Mouse (Mus musculus) lung, postnatal 0 days (tissue): ENCODE data around the gene Gm10309. TPM values are rescaled to one million over a fixed set of nuclear protein-coding genes. Genes with fewer than 3 reads are reported as not detected.

ENCODE experiments used
- ATAC-seq: fragments of 200-750 bp; cut with Nextera tagmentation; 2 replicates; pipeline ENCODE4 v1.8.0; 2017; ENCODE audit warnings: moderate library complexity
- DNase-seq: peaks from one replicate; pipeline ENCODE4 v3.0.0-alpha.2; 2016; ENCODE audit warnings: low spot score
- H3K27ac ChIP-seq: fragments of 300-500 bp; sonication (generic); 2 replicates; pipeline ENCODE4 v1.5.1; 2014; ENCODE audit warnings: antibody characterized with exemption, mild to moderate bottlenecking, low read length, mixed read lengths
- H3K27me3 ChIP-seq: fragments of 300-500 bp; sonication (generic); replicated peaks from 2 replicates; pipeline ENCODE4 v1.6.1; 2014; ENCODE audit warnings: low read length, mixed read lengths; ENCODE audit not compliant: insufficient read depth
- H3K36me3 ChIP-seq: fragments of 300-500 bp; sonication (generic); 2 replicates; pipeline ENCODE4 v1.6.1; 2014; ENCODE audit warnings: low read length, mixed read lengths; ENCODE audit not compliant: insufficient read depth
- H3K4me1 ChIP-seq: fragments of 300-500 bp; sonication (generic); 2 replicates; pipeline ENCODE4 v1.6.1; 2014; ENCODE audit warnings: antibody characterized with exemption, low read depth, low read length, mixed read lengths; ENCODE audit not compliant: insufficient read depth
- H3K4me2 ChIP-seq: fragments of 300-500 bp; sonication (generic); replicated peaks from 2 replicates; pipeline ENCODE4 v1.6.1; 2014; ENCODE audit warnings: low read depth, mild to moderate bottlenecking, low read length, moderate library complexity, mixed read lengths
- H3K4me3 ChIP-seq: fragments of 300-500 bp; sonication (generic); 2 replicates; pipeline ENCODE4 v1.5.1; 2014; ENCODE audit warnings: low read depth, low read length
- H3K9ac ChIP-seq: fragments of 300-500 bp; sonication (generic); replicated peaks from 2 replicates; pipeline ENCODE4 v1.6.1; 2014; ENCODE audit warnings: low read depth, mild to moderate bottlenecking
- H3K9me3 ChIP-seq: fragments of 300-500 bp; sonication (generic); 2 replicates; pipeline ENCODE4 v1.6.1; 2016; ENCODE audit warnings: low read length, mixed read lengths
- CTCF ChIP-seq: IDR thresholded peaks from 2 replicates; pipeline ENCODE4 v1.5.1; 2016; ENCODE audit warnings: antibody characterized with exemption, mild to moderate bottlenecking
- EP300 ChIP-seq: IDR thresholded peaks from 2 replicates; pipeline ENCODE4 v1.6.1; 2016; ENCODE audit warnings: antibody characterized with exemption, mild to moderate bottlenecking, control low read depth
- WGBS: fragments of 180-500 bp; shearing (Covaris S2); extraction: QIAGEN DNeasy Blood & Tissue Kit; methylation state at CpG from one replicate; pipeline ENCODE4 v1.1.7; 2014; 5-methylcytosine and 5-hydroxymethylcytosine counted together
- polyA plus RNA-seq: library from polyadenylated mRNA; unstranded; fragments of >200 nt; fragmentation: Nextera tagmentation; extraction: Ambion mirVana; gene quantifications from 2 replicates; pipeline ENCODE4 v1.2.1, GENCODE M21; 2015

Gm10309 gene
- polyA plus RNA-seq, 1 experiment from 2014 or later, result 0.54 TPM

DNA sequence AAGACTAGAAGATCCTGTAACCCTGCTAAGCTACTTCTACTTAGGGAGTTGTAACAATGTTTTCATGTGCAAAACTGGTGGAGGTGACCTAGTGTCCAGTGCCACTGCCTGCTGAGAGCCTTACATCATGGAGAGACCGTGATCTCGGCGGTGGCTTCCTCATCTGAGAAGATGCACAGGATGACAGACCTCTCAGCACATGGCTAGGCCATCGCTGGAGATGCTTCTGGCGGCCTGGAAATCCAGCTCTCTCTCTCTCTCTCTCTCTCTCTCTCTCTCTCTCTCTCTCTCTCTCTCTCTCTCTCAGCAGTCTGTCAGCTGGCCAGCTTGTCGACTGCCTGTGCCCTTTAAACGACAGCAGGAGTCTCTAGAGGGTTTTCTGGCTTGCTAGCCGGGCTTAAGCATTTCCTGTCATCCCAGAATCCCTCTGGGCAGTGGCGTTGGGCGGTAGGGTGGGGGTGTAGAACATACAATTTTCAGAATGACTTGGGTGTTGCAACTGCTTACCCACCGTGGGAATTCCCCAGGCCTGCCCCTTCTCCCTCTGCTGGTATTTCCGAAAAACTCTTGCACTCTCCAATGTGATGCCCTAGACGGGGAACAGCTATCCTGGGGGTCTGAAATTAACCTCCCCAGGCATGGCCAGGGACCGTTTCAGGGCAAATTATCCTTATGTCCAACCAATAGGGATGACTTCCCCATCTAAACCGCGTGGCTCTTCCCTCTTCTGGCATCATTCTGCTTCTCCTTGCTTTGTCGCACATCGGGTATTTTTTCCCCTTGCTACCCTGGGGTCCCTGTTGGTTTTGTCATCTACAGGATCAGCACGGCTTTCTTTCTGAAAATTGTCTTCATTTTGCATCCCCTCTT lies 2.5 kb upstream of the Gm10309 start:
- 53% methylated on average over 19 of the region's 19 CpGs for WGBS
- H3K4me3 ChIP-seq, result no peak overlapping the region
- DNase-seq, result peak; percentile 73
- H3K27me3 ChIP-seq, result no peaks in the 10 kb centered on the region
- peak; percentile 74 for ATAC-seq
- no peaks in the 10 kb centered on the region for H3K9me3 ChIP-seq
- H3K4me1 ChIP-seq, result no peaks in the 10 kb centered on the region
- TF ChIP-seq CTCF (peak; percentile 24; the same call in 1 of the 2 replicates), EP300 (peak; percentile 30; the same call in 1 of the 2 replicates)
- H3K27ac ChIP-seq, result peak overlapping the region; percentile 83
- H3K36me3 ChIP-seq, result no peaks in the 10 kb centered on the region
- H3K9ac ChIP-seq, result no peak overlapping the region
- no peak overlapping the region for H3K4me2 ChIP-seq

DNA sequence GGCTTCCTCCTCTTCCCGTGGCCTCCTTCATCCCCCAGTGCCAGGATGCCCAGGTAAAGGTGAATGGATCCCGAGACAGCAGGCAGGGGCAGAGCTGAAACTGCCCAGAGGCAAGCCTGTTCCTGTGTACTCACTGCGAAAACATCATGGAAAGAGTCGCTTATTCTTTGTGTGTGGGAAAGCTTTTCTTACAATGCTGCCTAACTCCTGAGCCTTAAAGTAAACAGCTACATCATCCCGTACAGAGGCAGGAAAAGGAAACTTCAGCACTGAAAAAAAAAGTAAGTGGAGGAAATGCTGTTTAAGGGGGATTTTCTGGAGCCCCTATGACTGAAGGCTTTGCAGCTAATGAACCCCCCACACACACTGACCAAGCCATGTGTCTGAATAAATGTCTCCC lies 1.8 kb upstream of the Gm10309 start:
- peak; percentile 40 for ATAC-seq
- H3K27ac ChIP-seq, result peak overlapping the region; percentile 83
- no peaks in the 10 kb centered on the region for H3K36me3 ChIP-seq
- H3K4me3 ChIP-seq, result no peak overlapping the region
- H3K9me3 ChIP-seq, result no peaks in the 10 kb centered on the region
- H3K4me1 ChIP-seq, result no peaks in the 10 kb centered on the region
- DNase-seq, result peak; percentile 45
- H3K27me3 ChIP-seq, result no peaks in the 10 kb centered on the region
- H3K9ac ChIP-seq, result no peak overlapping the region
- no peak for TF ChIP-seq CTCF
- peak; percentile 65 for TF ChIP-seq EP300
- WGBS, result 25% methylated on average over 5 of the region's 5 CpGs
- 0 out of 2 replicates have a peak overlapping the region, but pooled peaks have one; percentile 17 for H3K4me2 ChIP-seq

DNA sequence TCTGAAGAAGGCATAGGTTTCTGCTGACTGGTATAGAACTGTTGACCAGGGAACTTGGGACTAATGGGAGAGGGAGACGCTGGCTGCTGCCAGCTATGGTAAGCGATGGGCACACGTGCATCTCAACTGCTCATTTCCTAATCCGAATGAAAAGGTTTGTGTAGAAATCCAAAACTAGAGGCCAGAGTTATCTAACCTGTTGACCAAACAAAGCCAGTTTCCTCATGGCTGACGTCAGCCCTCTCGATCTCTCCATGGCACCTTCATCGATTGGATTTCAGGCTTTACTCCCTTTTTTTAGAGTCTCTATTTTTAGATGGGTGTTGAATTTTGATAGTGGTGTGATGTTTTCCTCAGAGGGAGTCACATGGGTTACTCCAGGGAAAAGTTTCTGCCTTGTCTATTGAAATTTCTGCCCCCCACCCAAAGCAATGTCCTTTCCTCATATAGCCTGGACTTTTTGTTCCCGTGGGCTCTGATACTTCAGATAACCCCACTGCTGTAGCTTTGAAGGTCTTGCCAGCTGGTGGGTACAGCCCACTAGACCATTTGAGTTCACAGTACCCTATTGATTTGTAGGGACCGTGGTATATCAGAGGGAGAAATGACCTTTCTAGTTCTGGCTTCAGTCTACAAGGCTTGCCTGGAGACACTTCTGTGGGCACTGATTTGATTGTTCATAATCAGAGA lies 1.7 kb downstream of the Gm10309 start:
- ATAC-seq, result no peak

DNA sequence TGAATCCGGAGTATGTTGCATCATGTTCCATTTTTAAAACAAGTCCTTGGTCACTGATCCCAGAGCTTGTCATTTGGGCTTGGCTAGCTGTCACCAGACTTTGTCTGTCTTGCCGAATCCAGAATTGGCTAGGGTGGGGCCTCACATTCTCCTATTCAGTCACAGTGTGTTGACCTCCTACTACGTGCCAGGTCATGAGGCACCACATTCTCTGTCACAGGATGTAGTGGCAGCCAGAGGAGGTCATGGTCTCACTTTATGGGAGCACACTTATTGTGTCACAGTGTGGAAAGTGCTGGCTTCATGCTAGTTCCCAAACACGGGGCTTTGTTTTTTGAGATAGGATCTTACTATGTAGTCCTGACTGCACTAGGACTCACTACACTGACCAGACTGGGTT lies 3.6 kb downstream of the Gm10309 start:
- DNase-seq (no peak), ATAC-seq (no peak)
- Histone ChIP-seq H3K9me3 (no peaks in the 10 kb centered on the region), H3K4me2 (no peak overlapping the region), H3K4me1 (0 out of 2 replicates have a peak, but pooled peaks cover 7% of the 10 kb centered on the region), H3K36me3 (no peaks in the 10 kb centered on the region), H3K27ac (no peak overlapping the region), H3K9ac (no peak overlapping the region), H3K27me3 (no peaks in the 10 kb centered on the region), H3K4me3 (no peak overlapping the region)
- 72% methylated on average over 4 of the region's 4 CpGs for WGBS
- TF ChIP-seq CTCF (no peak), EP300 (no peak)

More for the DNA sequence above, 1.7 kb downstream of the Gm10309 start:
- H3K27ac ChIP-seq, result no peak overlapping the region
- no peak for DNase-seq
- 90% methylated on average over 9 of the region's 9 CpGs for WGBS
- no peak overlapping the region for H3K4me2 ChIP-seq
- no peaks in the 10 kb centered on the region for H3K27me3 ChIP-seq
- TF ChIP-seq CTCF (no peak), EP300 (0 out of 2 replicates have a peak, but pooled peaks have one; percentile 25)
- H3K4me3 ChIP-seq, result no peak overlapping the region
- H3K4me1 ChIP-seq, result 0 out of 2 replicates have a peak, but pooled peaks cover 7% of the 10 kb centered on the region
- H3K36me3 ChIP-seq, result no peaks in the 10 kb centered on the region
- H3K9ac ChIP-seq, result no peak overlapping the region
- H3K9me3 ChIP-seq, result no peaks in the 10 kb centered on the region

DNA sequence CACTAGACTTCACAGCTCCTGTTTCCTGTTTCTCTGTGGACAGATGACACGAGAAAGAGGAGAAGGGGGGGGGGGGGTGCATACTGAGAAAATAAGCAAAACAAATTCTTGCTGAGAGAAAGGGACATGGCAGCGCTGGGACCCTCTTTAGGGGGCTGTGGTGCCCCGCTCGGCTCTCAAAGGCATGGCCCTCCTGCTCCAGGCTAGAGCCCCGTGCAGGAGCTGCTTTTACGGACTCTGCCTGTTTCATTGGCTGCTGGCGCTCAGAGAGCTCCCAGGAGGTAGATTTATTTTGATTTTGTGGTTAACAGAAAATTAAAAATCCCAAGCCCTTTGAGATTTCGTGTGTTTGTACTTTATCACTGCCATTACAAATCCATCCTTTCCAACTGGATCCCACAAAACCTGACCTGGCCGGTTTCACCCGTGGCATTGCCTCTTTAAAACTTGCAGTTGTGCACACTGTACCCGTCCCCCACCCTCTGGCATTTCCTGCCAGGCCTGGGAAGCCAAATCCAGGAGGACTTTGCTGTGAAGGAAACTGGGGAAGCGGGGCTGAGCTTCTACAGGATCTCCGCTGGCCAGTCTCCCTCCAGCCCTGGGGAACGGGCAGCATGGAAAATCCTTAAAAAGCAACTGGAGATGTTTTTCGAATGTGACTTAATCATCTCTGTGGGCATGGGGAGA lies 5.5 kb downstream of the Gm10309 start:
- no peak overlapping the region for H3K4me3 ChIP-seq
- peak overlapping the region; percentile 75 for H3K27ac ChIP-seq
- no peaks in the 10 kb centered on the region for H3K27me3 ChIP-seq
- ATAC-seq (peak; percentile 76), DNase-seq (peak; percentile 59)
- peak; percentile 72 for TF ChIP-seq EP300
- no peak for TF ChIP-seq CTCF
- WGBS, result 30% methylated on average over 15 of the region's 15 CpGs
- H3K4me1 ChIP-seq, result 0 out of 2 replicates have a peak, but pooled peaks cover 7% of the 10 kb centered on the region
- no peaks in the 10 kb centered on the region for H3K9me3 ChIP-seq
- no peak overlapping the region for H3K4me2 ChIP-seq
- no peak overlapping the region for H3K9ac ChIP-seq
- H3K36me3 ChIP-seq, result no peaks in the 10 kb centered on the region

DNA sequence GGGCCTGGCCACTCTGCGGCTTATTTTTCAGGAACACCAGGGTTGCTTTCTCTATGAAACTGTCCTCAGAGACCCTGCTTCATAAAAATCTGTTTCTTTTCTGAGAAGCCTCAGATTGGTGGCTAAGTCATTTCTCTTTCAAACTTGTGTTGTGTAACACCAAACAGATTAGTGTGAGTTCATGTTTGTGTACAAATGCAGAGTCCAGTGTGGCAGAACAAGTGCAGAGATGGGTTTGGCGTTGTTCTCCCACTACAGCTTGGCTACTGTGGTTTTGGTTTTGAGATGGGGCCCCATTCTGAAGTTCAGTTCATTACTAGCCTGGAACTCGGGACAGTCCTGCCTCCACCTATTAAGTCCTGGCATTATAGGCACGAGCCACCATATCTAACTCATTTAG lies 7.7 kb downstream of the Gm10309 start:
- H3K27ac ChIP-seq, result no peak overlapping the region
- no peak overlapping the region for H3K4me2 ChIP-seq
- no peak overlapping the region for H3K9ac ChIP-seq
- DNase-seq (no peak), ATAC-seq (no peak)
- TF ChIP-seq CTCF (no peak), EP300 (no peak)
- WGBS, result 87% methylated on average over 4 of the region's 4 CpGs
- no peaks in the 10 kb centered on the region for H3K9me3 ChIP-seq
- H3K4me1 ChIP-seq, result 0 out of 2 replicates have a peak, but pooled peaks cover 7% of the 10 kb centered on the region
- H3K27me3 ChIP-seq, result no peaks in the 10 kb centered on the region
- no peaks in the 10 kb centered on the region for H3K36me3 ChIP-seq
- H3K4me3 ChIP-seq, result no peak overlapping the region
